Mouse (Mus musculus) midbrain, postnatal 0 days (tissue): ENCODE measurements at regions not wholly inside any gene's neighbourhood (a gene's known extent, or its start where the extent isn't known, plus 50 kb on each side); places are given as distances from the start of the nearest gene placed in this dataset.

Experiments
- ATAC-seq: fragments of 200-750 bp; cut with Nextera tagmentation; 2 replicates; pipeline ENCODE4 v1.8.0; 2017; ENCODE audit warnings: moderate number of reproducible peaks, mild to moderate bottlenecking, moderate TSS enrichment, moderate library complexity; ENCODE audit not compliant: low FRiP score
- DNase-seq: peaks from one replicate; pipeline ENCODE4 v3.0.0-alpha.2; 2015; ENCODE audit warnings: low spot score
- H3K27ac ChIP-seq: fragments of 300-500 bp; sonication (generic); 2 replicates; pipeline ENCODE4 v1.5.1; 2014; ENCODE audit warnings: low read depth, mild to moderate bottlenecking, low read length, mixed read lengths
- H3K27me3 ChIP-seq: fragments of 300-500 bp; sonication (generic); 2 replicates; pipeline ENCODE4 v1.6.1; 2014; ENCODE audit warnings: low read length, control low read depth, mixed read lengths; ENCODE audit not compliant: insufficient read depth
- H3K36me3 ChIP-seq: fragments of 300-500 bp; sonication (generic); 2 replicates; pipeline ENCODE4 v1.6.1; 2014; ENCODE audit warnings: low read length, control low read depth, mixed read lengths; ENCODE audit not compliant: insufficient read depth
- H3K4me1 ChIP-seq: fragments of 300-500 bp; sonication (generic); 2 replicates; pipeline ENCODE4 v1.6.1; 2014; ENCODE audit warnings: mild to moderate bottlenecking, control low read depth, antibody characterized with exemption, low read length, mixed read lengths; ENCODE audit not compliant: insufficient read depth
- H3K4me2 ChIP-seq: fragments of 300-500 bp; sonication (generic); 2 replicates; pipeline ENCODE4 v1.6.1; 2014; ENCODE audit warnings: low read depth, mild to moderate bottlenecking, low read length, mixed read lengths; ENCODE audit not compliant: poor library complexity, severe bottlenecking
- H3K4me3 ChIP-seq: fragments of 300-500 bp; sonication (generic); 2 replicates; pipeline ENCODE4 v1.5.1; 2014; ENCODE audit warnings: low read depth, mild to moderate bottlenecking, low read length, moderate library complexity
- H3K9ac ChIP-seq: fragments of 300-500 bp; sonication (generic); replicated peaks from 2 replicates; pipeline ENCODE4 v1.6.1; 2014; ENCODE audit warnings: mild to moderate bottlenecking, low read length, moderate library complexity, mixed read lengths; ENCODE audit not compliant: poor library complexity, severe bottlenecking
- H3K9me3 ChIP-seq: fragments of 300-500 bp; sonication (generic); 2 replicates; pipeline ENCODE4 v1.6.1; 2016; ENCODE audit warnings: low read length, control low read depth
- CTCF ChIP-seq: IDR thresholded peaks from 2 replicates; pipeline ENCODE4 v1.5.1; 2016; ENCODE audit warnings: antibody characterized with exemption, mild to moderate bottlenecking
- WGBS: fragments of 180-500 bp; shearing (Covaris S2); extraction: QIAGEN DNeasy Blood & Tissue Kit; methylation state at CpG from one replicate; pipeline ENCODE4 v1.1.7; 2014; 5-methylcytosine and 5-hydroxymethylcytosine counted together

- H3K9ac ChIP-seq, result no peak overlapping the region
- DNase-seq, result no peak
Measured at GRCm38 (mm10) chr12:67374530-67374929, 152.2 kb upstream of the Mdga2 start.

GRCm38 (mm10) chr12:67348551-67348950 is 126.2 kb upstream of the Mdga2 start:
- DNase-seq, result no peak

More at GRCm38 (mm10) chr12:67374530-67374929, 152.2 kb upstream of the Mdga2 start:
- Histone ChIP-seq H3K9me3 (no peaks in the 10 kb centered on the region), H3K4me2 (no peak overlapping the region), H3K4me1 (no peaks in the 10 kb centered on the region), H3K27me3 (no peaks in the 10 kb centered on the region), H3K27ac (no peak overlapping the region), H3K4me3 (no peak overlapping the region), H3K36me3 (no peaks in the 10 kb centered on the region)
- 93% methylated on average over 1 of the region's 1 CpGs for WGBS
- TF ChIP-seq CTCF, result no peak
- ATAC-seq, result no peak

DNA sequence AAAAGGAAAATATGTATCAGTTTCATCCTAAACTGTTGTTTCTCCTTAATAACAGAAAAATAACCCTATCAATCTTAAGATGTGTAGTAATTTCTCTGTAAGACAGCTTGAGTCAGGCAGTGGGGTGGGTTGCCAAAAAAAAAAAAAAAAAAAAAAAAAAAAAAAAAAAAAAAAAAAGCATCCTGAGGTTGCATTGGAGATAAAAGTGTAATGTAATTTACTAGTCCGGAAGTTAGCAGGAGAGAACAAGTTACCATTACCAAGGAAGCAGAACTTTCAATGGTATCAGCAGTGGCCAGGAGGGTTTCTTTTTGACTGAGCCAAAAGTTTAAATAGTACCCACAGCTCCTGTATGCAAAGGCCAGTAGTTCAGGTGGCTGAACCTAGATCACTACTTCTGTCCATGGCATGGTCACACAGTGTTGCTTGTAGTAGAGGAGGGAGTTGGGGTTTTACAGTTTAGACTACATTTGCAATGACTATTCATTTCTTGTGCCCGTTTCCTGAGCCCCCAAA is 110.2 kb upstream of the Mdga2 start:
- no peaks in the 10 kb centered on the region for H3K27me3 ChIP-seq
- no peak overlapping the region for H3K9ac ChIP-seq
- H3K9me3 ChIP-seq, result no peaks in the 10 kb centered on the region
- no peak overlapping the region for H3K4me2 ChIP-seq
- H3K4me1 ChIP-seq, result no peaks in the 10 kb centered on the region
- no peaks in the 10 kb centered on the region for H3K36me3 ChIP-seq
- TF ChIP-seq CTCF, result no peak
- 85% methylated on average over 2 of the region's 2 CpGs for WGBS
- no peak overlapping the region for H3K27ac ChIP-seq
- no peak overlapping the region for H3K4me3 ChIP-seq
- ATAC-seq, result no peak
- DNase-seq, result no peak

More at GRCm38 (mm10) chr12:67348551-67348950, 126.2 kb upstream of the Mdga2 start:
- no peak overlapping the region for H3K9ac ChIP-seq
- H3K4me3 ChIP-seq, result no peak overlapping the region
- no peak for TF ChIP-seq CTCF
- no peaks in the 10 kb centered on the region for H3K36me3 ChIP-seq
- no peak overlapping the region for H3K4me2 ChIP-seq
- 17% methylated on average over 2 of the region's 2 CpGs for WGBS
- no peaks in the 10 kb centered on the region for H3K9me3 ChIP-seq
- no peak for ATAC-seq
- no peaks in the 10 kb centered on the region for H3K4me1 ChIP-seq
- no peaks in the 10 kb centered on the region for H3K27me3 ChIP-seq
- H3K27ac ChIP-seq, result no peak overlapping the region

- H3K27ac ChIP-seq, result no peak overlapping the region
- no peaks in the 10 kb centered on the region for H3K27me3 ChIP-seq
- WGBS, result 23% methylated on average over 2 of the region's 2 CpGs
- H3K9ac ChIP-seq, result no peak overlapping the region
- no peaks in the 10 kb centered on the region for H3K4me1 ChIP-seq
- TF ChIP-seq CTCF, result no peak
- no peak overlapping the region for H3K4me3 ChIP-seq
- no peaks in the 10 kb centered on the region for H3K9me3 ChIP-seq
- H3K4me2 ChIP-seq, result no peak overlapping the region
- no peak for DNase-seq
- ATAC-seq, result no peak
- no peaks in the 10 kb centered on the region for H3K36me3 ChIP-seq
Measured at GRCm38 (mm10) chr12:67326326-67326725, 104.0 kb upstream of the Mdga2 start.

DNA sequence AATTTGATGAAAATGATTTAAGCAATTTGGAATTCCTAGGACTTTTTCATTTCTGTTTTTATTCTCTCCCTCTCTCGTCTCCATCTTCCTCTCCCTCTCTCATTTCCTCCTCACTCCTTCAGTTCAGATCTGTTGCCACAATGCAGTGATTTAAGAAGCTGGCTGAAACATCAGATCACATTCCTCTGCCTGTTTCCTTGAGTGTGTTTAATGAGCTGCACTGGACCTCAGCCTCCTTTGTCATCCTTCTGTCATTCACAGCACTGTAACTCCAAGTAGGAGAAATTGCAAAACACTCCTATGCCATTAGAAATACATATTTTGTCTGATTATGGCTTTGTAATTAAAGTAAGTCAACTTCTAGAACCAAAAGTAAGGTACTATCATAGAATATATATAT is 103.5 kb upstream of the Mdga2 start:
- ATAC-seq (no peak), DNase-seq (no peak)
- H3K4me1 ChIP-seq, result no peaks in the 10 kb centered on the region
- no peaks in the 10 kb centered on the region for H3K27me3 ChIP-seq
- TF ChIP-seq CTCF, result no peak
- no peak overlapping the region for H3K4me3 ChIP-seq
- H3K36me3 ChIP-seq, result no peaks in the 10 kb centered on the region
- H3K9ac ChIP-seq, result no peak overlapping the region
- WGBS, result 27% methylated on average over 1 of the region's 1 CpGs
- no peak overlapping the region for H3K27ac ChIP-seq
- H3K9me3 ChIP-seq, result no peaks in the 10 kb centered on the region
- H3K4me2 ChIP-seq, result no peak overlapping the region

- Histone ChIP-seq H3K9ac (no peak overlapping the region), H3K27me3 (no peaks in the 10 kb centered on the region), H3K27ac (no peak overlapping the region), H3K4me2 (no peak overlapping the region), H3K36me3 (no peaks in the 10 kb centered on the region), H3K4me3 (no peak overlapping the region), H3K9me3 (no peaks in the 10 kb centered on the region), H3K4me1 (no peaks in the 10 kb centered on the region)
- WGBS, result 41% methylated on average over 4 of the region's 4 CpGs
- no peak for DNase-seq
- ATAC-seq, result no peak
- TF ChIP-seq CTCF, result no peak
Measured at GRCm38 (mm10) chr12:67325335-67325734, 103.0 kb upstream of the Mdga2 start.
